Mouse (Mus musculus): ENCODE measurements around the gene Arid4a.
A peak's percentile ranks its signal among the peaks of the same experiment; 100 is the strongest.

The Arid4a gene

DNA sequence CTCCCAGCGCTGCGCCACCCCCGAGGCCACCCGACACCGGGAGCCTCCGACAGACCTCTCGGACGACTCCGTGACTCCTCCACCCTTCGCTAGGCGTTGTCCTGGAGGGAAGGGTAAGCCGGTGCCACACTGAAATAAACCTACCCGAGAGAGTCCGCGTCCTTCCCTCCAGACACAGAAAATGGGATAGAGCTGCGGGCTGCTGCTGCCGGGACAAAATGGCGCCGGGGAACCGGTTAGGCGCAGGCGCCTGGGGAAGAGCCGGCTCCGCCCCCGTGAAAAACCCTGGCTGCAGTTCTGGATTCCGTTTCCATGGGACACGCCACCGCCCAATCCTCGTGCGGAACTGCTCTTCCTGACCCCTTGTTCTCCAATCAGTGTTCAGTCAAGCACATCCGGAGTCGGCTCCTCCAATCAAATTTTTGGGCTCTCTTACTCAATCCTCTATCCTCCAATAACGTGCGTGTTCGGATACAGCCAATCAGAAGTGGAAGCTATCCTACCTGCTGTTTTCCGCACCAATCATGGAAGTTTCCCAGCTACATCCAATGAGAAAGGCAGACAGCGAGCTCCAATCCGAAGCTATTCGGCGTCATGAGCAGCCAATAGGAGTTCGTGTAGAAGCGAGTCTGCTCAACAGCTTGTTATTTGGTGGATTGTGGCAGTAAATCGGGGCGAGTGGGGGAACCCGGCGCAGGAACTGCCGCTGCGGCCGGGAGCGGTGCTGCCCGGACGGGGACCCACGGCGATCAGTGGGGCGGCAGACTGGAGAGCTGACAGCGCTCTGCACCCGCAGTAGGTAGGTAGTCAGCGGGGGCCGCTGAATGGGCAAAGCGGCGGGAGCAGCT lies at the start of gene Arid4a:
Arid4a (plus strand) TSS at position 628 of the 848 bp plus-strand sequence.
- peak; percentile 98 for DNase-seq (ENCODE audit: low read depth, low spot score)

DNA sequence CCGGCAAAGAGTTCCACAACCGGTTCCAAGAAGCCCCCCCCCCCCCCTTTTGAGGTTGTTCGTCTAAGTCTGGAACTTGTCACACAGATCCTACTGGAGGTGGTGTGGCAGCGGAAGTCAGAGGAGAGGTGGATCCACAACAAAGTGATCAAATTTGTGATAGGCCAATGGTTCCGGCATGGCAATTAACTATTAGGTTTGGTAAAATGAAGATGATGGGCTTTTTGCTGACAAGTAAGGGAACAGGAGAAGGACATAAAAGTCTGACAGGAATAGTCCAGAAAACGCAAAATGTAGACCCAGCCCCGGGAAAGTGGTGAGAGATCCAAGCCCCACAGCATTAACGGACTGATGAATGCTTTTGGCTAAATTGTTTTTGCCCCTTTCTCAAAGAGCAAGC lies 48.2 kb upstream of the Arid4a start:
- DNase-seq (ENCODE audit: low read depth, low spot score), result peak; percentile 17

DNA sequence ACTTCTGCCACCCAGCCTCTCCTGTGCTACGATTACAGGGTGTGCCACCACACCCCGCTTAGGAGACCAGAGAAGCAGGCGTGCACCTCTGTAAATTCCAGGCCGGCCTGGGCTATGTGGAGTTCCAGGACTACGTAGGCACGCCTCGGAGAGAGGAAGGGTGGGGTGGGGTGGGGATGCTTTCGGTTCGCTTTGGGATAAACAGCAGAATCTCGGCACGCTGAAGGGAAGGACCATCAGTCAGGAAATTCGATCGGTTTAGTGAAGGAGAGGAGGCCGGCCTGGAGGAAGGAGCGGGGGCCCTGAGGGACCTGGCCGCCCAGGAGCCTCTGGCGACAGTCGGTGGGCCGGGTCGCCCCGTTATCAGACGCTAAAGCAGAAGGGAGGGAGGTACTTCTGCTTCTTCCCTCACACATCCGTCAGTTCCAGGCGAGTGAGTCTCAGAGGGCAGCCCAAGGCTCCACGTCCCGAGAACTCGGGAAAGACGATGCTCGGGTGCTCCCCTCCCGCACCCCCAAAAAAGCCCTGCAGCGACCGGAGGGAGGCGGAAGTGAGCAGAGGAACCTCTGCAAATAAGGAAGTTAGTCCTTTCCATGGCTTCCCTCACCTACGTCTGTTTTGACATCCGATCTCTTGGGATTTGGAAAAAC lies 47.5 kb upstream of the Arid4a start:
- DNase-seq (ENCODE audit: low read depth, low spot score), result peak; percentile 90

DNA sequence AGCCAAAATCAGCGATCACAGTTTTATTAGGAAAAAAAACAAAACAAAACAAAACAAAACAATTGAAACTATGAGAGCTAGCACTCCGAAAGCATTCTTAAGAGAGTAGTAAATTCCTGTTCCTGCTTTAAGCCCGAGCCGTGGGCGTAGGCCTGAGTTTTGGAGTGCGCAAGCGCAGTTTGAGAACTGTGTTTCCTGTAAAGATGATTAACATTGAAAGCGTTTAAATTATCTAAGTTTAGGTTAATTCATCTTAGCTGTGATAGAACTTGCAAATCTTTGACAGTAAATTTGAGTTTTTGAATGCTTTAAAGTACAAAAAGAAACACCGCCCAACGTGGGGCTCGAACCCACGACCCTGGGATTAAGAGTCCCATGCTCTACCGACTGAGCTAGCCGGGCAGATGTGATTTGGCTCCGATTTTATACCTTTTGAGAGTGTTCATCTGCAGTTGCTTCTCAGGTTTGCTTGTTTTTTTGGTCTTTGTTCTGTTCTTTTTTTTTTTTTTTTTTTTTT lies 46.9 kb upstream of the Arid4a start:
- peak; percentile 95 for DNase-seq (ENCODE audit: low read depth, low spot score)

DNA sequence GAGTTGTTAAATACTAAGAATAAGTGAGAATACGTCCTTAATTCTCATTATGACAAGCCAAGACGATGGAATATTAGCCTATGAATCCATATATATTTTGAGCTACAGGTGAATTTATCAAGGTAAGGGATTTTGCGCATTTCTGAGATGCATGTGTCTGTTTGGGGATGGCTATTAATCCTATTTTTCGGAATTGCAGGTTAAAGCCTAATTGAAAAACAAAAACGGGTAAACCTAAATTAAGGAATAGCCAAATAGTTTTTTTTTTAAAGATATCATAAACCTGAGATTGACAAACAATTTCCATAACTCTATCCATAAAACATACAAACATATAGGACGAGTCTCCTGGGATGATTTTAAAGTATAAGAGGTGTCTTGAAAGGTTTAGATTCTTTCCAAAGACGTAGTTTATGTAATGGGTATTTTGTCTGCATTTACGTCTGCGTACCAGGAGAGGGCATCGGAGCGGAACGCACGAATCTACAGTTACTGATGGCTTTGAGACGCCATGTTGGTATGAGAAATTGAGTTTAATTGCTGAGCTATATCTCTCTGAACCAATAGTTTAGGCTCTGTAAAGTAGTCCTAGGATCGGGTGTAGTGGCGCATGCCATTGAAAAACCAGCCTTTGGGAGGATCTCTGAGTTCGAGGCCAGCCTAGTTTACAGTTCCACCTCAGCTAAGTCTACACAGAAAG lies 46.2 kb upstream of the Arid4a start:
- DNase-seq (ENCODE audit: low read depth, low spot score), result peak; percentile 93

DNA sequence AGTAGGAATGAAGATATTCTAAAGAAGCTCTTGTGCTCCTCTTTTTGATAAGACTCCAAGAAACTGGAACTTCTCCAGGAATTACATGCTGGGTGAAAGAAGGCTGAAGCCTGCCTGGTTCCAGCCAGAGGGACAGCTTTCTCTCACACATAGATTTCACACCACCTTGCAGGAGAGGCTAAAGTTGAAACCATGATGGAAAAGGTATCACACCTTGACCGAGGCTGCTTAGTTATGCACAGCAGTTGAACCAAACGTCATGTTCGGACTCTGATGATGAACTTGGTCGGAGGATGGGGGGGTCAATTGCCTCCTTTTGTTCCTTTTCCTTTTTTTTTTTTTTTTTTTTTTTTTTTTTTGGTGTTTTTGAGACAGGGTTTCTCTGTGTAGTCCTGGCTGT lies 42.0 kb upstream of the Arid4a start:
- peak; percentile 20 for DNase-seq (ENCODE audit: low read depth, low spot score)

DNA sequence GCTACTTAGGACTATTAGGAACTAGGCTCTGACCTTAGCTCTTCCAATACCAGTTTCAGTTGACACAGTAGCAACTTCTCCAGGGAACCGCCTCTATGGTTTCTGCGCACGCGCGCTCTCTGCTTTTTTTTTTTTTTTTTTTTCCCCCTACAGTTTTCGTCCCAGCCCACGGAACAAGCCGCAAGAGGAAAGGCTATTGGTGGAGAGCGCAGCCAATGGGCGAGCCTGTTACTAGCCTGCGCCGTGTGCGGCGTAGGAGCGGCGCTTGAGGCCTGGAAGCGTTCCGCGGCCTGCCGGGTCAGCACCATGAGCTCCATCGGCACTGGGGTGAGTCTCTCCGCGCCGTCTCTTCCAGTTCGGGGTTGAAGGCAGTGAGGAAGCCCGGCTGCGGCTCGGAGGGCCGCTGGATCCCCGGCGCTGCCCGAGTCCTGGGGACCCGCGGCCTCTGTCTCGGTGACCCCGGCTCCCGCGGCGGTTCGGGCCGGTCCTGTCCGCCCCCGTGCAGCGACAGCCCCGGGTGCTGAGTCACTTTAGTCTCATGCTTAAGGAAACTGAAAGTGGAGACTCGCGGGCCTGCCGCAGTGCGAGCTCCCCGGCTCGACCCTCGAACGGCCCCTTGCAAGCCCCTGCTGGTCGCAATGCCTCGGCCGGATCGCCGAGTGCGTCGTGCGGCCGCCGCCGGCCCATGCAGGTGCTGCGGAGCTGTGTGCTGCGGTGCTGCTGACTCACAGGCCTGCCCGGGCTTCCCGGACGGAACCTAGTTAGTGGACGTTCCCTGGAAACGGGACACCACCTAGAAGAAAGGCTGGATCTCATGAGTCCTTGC lies 41.1 kb upstream of the Arid4a start, which contains the start of gene Psma3:
Psma3 (plus strand) TSS at position 181 of the 826 bp plus-strand sequence.
- DNase-seq (ENCODE audit: low read depth, low spot score), result peak; percentile 97

DNA sequence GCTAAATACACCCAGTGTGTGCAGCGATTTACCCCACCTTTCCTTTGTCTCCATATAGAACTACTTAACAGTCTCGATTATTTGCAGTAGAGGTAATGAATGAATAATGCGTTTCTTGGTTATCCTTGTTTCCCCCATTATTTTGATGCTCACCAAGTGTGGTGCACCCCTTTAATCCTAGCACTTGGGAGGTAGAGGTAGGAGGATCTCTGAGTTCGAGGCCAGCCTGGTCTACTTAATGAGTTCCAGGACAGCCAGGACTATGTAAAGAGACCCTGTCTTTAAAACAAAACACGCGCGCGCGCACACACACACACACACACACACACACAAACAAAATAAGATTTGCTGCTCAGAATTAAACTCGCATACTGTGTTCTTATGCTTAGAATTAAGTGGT lies 40.4 kb upstream of the Arid4a start:
- DNase-seq (ENCODE audit: low read depth, low spot score), result peak; percentile 18

DNA sequence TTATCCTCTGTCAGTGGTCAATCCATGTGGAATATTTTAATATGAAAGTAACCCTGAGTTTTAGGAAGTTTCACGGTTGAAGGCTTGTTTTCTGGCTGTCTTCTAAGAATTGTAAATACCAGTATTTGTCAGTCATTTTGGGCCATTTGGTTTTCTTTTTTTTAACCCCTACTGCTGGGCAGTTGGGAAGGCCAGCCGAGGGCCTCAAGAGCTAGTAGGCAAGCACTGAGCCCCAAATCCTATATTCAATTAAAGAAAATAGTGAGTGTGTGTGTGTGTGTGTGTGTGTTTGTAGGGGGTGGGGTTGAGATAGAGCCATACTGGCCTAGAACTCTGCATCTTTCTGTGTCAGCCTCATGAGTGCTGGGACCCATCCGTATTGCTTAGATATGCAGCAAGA lies 39.9 kb upstream of the Arid4a start:
- no peak for DNase-seq (ENCODE audit: low read depth, low spot score)

DNA sequence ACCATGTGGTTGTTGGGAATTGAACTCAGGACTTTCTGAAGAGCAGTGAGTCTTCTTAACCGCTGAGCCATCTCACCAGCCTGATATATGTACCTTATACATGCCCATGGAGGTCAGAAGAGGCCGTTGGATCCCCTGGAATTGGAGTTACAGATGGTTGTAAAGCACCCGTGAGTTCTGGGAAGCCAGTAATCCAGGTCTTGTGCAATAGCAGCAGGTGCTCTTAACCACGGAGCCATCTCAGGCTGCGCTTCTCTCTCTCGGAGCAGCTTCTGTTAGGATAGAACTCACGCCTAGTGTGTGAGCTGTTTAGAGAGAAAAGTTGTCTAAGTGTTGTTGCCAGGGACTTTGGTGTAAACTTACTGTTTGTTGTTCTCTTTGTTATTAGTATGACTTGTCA lies 37.4 kb upstream of the Arid4a start:
- DNase-seq (ENCODE audit: low read depth, low spot score), result no peak

DNA sequence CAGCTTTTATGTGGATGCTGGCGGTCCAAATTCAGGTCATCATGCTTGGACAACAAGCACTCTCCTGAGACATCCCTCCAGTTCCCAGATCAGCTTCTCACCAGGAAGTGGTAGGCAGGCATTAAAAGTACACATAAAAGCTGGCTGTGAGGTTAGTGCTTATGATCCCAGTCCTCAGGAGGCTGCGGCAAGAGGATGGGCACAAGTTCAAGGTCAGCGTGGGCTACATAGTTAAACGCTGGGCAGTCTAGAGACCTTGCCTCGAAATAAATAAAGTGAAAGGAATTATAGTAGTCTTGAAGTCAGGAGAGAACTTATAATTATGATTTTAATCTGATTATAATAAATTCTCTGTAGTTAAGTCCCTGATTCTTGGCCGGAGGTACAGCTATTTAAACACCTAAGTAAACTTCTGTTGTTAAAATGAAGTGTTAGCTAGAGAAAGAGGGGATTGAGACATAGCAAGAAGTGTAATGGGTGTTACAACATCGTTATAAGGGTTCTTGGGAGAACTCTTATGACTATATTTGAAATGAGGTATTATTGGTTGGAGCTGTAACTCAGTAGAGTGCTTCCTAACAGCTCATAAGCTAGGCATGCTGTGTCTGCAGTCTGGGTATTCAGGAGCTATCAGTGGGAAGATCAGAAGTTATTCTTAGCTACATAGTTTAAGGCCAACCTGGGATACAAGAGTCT lies 30.8 kb upstream of the Arid4a start:
- DNase-seq (ENCODE audit: low read depth, low spot score), result no peak

DNA sequence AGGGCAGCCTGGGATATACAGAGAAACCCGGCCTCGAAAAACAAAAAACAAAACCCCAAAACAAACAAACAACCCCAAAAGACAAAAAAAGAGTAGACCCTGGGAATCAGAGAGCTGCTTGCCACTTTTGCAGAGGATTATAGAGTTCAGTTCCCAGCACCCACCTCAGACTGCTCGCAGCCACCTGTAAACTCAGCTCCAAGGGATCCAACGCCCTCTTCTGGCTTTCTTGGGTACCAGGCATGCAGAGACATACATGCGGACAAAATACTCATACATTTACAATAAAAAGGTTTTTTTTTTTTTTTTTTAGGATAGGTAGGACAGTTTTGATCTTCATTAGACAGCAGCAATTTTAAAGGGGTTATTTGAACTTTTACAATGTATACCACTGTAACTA lies 18.6 kb upstream of the Arid4a start:
- DNase-seq (ENCODE audit: low read depth, low spot score), result no peak

DNA sequence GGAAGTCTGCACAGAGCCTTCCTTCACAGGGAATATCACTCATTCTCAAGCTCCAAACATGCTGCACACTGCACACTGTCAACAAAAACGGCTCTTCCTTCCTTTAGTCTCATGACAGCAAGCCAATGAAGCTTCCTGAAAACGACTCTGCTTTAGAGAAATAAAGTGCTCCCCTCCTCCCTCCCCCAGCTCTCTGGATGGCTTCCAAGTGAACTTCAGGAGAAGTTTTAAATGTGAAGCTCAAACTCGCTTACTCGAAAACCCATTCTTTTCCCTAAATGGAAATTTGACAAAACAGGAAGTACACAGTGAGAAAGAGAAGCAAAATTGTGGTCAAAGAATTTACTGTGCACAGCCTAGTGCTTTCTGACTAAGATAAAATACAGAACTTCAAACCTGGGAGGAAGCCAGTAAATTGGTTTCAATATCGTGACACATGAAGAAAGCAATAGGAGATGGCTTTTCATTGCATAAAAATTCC lies 16.3 kb upstream of the Arid4a start:
- peak; percentile 58 for DNase-seq (ENCODE audit: low read depth, low spot score)

DNA sequence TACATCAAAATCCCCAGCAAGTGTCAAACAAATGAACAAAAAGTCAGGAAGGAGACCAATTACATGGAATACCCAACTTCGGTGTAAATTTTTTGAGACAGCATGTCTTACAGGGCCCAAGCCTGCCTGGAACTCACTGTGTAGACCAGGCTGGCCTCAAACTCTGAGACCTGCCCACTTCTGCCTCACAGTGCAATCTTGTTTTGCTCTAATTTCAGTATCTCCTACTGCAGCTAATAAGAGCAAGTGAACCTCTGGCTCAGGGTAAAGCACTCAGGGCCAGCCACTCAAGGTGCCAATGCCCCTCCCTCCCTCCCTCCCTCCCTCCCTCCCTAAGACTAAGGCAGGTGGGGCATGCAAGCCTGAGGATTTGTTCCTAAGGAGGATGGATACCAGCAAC lies 15.4 kb upstream of the Arid4a start:
- no peak for DNase-seq (ENCODE audit: low read depth, low spot score)

DNA sequence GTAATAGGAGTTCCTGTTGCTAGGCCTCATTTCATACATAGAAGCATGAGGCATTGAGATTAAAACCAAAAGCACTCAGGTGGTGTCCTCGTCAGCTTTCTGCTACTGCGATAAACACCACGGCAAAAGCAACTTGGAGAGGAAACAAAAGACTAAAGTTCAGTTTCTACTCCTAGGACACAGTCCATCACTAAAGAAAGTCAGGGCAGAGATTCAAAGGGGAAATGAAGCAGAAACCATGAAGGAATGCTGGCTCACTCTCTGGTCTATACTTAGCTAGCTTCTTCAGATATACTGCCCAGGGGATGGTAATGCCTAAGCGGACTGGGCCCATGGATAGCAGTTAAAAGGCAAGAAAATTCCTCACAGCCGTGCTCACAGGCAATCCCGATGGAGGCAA lies 14.3 kb upstream of the Arid4a start:
- DNase-seq (ENCODE audit: low read depth, low spot score), result no peak

DNA sequence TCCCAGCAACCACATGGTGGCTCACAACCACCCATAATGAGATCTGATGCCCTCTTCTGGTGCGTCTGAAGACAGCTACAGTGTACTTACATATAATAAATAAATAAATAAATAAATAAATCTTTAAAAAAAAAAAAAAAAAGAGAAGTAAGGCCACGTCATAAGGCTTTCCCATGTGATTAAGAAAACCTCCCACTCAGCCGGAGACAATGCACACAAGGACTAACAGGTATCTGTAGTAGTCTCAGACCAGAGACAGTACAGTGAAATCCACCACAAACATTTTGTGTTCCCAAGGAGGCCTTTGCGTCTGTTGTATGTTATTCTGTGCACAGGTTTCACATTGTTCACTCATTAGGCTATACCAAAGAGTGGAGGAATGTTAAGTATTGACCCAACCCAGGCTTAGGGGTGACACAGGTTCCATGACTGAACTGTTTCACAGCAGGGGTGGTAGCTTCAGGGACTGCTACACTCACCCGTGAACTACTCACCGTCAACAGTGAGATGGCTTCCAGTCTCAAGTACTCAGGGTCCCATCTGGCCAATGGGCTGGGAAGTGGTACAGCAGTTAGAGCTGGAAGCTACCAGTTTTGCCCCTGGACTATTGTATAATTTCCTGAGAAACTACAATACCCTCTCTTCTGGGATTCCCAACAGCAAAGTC lies 11.9 kb upstream of the Arid4a start:
- no peak for DNase-seq (ENCODE audit: low read depth, low spot score)

DNA sequence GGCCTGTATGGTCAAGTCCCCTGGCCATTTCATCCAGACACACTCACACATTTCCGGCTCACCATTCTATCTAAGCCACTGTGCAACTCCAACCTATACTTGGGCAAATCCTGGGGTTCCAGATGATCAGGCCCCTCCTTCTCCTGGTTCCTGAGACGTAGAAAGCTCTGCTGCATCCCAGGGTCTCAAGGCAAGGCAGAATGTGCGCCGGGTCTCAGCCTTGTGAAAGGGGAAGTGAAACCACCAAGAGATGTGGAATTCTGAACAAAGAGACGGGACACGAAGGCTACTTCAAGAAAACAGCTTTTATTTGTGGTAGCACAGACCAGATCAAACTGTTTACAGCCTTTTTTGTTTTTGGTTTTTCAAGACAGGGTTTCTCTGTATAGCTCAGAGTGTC lies 9.6 kb upstream of the Arid4a start:
- DNase-seq (ENCODE audit: low read depth, low spot score), result no peak

DNA sequence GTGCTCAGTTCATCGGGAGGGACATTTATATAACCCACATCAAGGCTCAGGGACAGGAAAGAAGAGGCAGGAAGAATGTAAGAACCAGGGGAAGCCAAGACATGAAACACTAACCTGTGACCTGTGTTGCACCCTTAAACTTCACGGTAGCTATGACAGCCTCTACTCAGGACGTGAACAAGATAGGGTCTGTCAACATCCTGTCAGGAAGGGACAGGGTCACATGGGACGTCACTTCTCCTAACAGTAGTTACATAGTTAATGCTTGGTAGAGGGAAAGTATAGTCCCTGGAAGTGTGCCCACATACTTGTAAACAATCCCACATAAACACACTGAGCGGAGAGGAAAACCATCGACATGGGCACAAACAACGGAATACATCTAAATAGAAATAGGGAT lies 8.9 kb upstream of the Arid4a start:
- DNase-seq (ENCODE audit: low read depth, low spot score), result peak; percentile 53

DNA sequence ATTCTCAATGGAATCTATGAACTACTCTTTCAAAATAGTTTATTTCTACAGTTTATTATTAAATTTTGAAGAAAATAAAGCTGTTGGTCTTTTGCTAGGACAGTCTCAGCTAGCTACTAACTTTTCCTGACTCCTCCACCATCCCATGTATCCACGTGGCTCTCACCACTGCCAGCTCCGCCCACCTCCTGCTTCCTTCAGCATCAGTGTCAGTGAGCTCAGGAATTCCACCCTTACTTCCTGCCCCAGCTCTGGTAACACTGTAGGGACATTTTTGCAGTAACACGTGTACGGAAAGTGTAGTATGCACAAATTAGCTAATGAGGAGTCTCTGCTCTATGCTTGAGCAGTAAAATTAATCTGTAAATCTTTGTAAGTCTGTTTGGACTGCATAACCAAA lies 6.0 kb upstream of the Arid4a start:
- no peak for DNase-seq (ENCODE audit: low read depth, low spot score)

DNA sequence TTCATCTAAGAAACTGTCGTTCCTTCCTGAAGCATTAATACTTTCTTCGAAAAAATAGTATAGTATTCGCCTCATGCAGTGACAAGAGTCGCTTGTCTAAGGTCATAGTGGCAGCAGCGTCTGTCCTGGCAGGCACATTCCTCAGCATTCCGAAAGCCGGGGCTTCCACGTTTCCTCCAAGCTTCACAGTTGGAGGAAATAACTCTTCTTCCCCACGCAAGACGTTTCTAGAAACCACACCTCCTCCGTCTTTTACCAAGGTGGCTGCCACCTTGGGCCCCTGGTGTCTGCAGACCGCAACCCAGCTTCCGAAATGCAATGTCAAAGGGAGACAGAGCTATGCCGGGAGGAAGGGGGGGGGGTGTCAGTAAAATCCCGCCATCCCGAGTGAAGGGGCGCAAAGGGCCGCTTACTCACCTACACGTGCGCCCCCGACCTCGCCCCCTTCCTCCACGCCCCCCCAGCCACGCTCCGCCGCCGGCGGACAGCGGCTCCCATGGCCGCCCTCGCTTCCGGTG lies 886 bp upstream of the Arid4a start:
- DNase-seq (ENCODE audit: low read depth, low spot score), result no peak

Measured in CD4-positive, CD25-positive, alpha-beta regulatory T cell, adult 2 months (primary cell).